Mouse (Mus musculus) layer of hippocampus, postnatal 36 days (tissue): ENCODE data around the gene Ccr2. TPM values are rescaled to one million over a fixed set of nuclear protein-coding genes. Genes with fewer than 3 reads are reported as not detected.
A peak's percentile ranks its signal among the peaks of the same experiment; 100 is the strongest.
"Not testable (repeated sequence)": the region's sequence is repeated elsewhere in the genome, so short reads cannot be mapped to it uniquely, and the experiment has no call there.

Experiments
- DNase-seq, 2 experiments: peaks; one replicate each; pipeline ENCODE4 v3.0.0; 2022
- total RNA-seq, 2 experiments: library from RNA; stranded (reverse); gene quantifications; 2 replicates each; pipeline ENCODE4 v1.2.3; 2021

Ccr2 gene
- total RNA-seq, 2 experiments from 2014 or later: 0.12 to 0.30 TPM

DNA sequence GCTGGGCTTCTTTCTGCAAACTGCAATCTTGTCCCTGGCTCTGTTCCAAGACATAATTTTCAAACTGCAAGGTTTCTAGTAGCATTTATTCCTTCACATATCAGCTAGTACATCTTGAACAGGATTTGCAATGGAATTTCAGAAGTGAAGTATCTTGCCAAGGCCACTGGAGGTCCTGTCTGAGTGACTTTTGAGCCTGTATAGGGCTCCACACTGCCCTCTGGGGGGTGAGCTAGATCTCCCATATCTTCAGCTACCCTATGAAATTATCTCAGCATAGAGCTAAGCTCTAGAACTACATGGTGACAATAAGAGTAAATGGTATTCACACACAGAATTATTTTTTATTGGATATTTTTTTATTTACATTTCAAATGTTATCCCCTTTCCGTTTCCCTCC, 16.7 kb downstream of the Ccr2 start:
- no peak for DNase-seq

DNA sequence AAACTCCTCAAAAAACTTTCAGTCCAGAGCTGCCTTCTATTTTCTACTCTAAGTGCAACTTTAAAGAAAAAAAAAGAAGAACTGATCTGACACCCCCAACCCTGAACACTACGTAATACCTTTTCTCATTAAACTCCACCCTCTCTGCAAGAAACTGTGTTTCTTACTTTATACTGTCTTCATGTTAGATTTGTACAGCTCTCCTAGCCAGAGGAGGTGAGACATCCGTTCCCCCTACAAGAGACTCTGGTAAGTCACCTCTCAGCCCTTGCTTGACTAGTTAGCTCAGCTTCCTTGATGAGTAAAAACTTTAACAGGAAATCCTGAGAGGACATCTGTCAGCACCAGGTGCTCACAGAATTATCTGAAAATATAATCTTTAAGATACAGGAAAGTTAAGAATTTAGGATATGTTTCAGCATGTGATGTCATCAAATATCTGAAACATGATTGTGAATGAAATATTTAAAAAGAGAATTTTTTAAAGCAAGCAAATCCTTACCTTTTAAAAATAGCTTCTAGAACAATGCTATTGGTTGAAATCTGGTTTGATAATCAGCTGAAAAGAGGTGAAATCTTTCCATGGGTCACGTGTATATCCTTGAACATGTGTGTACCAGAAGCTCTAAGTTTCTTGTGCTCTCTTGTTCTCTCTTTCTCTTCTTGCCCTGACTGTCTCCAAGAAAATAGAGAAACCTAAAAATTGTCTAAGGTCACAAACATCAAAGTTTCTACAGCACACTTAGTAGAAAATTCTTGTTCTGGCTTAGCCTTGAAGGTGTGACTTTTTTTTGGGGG, 19.8 kb downstream of the Ccr2 start, which contains the start of gene Ccr5:
Gene Ccr5 (plus strand): TSS at position 157 of the 798 bp plus-strand sequence.
- DNase-seq: no peak

GRCm38 (mm10) chr9:124125576-124125975, 23.8 kb downstream of the Ccr2 start:
- no peak for DNase-seq

- no peak for DNase-seq
Measured at GRCm38 (mm10) chr9:124126373-124126772, 24.6 kb downstream of the Ccr2 start.

DNA sequence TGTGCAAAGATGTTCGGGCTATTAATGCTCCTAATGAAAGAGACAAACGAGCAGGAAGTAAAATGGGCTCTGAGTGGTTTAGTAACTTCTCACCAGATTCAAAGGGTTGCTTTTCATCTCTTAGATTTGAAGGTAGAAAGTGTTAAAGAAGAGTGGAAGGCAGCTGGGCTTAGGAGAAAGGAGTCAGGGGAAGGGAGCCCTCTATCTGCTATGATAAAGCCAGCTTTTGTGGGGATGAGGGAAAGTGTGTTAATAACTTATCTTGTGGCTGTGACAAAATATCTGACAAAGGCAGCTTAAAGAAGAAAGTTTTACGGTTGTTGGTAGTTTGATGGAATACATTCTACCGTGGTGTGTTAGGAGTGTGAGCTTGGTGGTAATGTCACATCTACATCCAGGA, 25.7 kb downstream of the Ccr2 start:
- no peak for DNase-seq

DNA sequence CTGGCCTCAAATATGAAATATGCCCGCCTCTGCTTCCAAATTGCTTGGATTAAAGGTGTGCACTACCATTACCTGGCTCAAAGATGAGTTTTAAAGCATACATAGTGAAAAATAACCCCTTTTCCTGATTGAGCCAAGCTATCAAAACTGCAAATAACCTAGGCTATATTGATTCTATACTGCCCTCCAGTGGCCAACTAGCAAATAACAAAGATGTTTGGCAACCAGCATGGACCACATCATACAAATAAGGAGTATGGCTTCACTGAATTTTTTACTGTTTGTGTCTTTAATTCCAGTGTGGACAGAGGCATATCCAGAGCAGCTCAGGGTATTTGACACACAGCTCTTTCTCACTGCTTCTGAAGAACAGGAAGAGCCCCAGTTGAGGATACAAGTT, 26.6 kb downstream of the Ccr2 start:
- DNase-seq: peak in 1 of 2 experiments; percentile 18

- DNase-seq: not testable (repeated sequence)
Measured at GRCm38 (mm10) chr9:124132899-124133298, 31.1 kb downstream of the Ccr2 start.

GRCm38 (mm10) chr9:124134919-124135318, 33.2 kb downstream of the Ccr2 start:
- DNase-seq: not testable (repeated sequence)

- DNase-seq: no peak
Measured at GRCm38 (mm10) chr9:124137619-124138018, 35.9 kb downstream of the Ccr2 start.

DNA sequence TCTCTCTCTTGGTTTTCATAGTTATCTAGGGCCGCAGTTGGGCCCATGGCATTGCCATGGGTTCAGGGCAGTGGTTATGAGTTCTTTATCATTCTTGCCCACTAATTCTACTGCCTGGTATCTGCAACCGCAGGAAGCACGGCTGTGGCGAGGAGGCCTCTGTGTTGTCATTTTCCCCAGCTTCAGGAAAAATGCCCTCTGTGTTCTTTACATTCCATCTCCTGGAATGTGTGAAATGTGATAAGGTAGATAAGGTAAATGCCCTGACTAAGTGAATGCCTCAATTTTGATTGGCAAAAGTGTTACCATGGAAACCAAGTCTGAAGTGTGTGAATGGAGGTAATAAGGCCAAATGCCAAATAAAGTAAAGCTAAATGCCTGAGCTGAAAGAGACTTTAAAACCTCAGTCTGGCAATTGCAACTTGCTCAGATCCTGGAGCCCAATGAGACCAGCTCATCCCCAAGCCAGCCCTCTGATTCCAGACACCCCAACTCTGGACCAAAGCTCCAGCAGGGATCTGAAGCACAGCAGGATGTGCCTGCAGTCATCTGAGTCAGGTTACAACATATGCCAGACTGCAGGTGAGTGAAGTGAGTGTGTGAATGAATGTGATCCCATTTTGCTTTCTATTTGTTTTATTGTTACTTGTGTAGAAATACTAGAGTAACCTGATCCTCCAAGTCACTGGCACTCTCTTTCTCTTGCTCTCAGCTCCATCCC, 36.5 kb downstream of the Ccr2 start:
- no peak for DNase-seq

DNA sequence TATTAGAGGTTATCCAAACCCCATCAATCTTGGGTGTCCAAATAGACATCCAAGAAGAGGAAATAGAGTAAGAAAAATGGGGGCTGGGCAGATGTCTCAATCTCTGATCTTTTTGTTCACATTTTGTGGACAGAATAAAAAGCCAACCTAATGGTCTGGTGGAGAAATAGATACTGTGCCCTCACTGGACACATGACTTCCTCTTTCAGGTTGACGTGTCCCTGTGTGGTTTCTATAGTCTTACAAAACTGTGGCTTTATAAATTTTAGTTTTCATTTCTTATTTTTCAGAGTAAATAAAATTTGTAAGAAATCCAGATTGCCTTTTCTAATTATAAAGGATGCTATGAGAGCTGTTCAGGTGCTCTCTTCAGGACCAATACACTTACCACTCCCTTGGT, 41.9 kb downstream of the Ccr2 start:
- DNase-seq: no peak

DNA sequence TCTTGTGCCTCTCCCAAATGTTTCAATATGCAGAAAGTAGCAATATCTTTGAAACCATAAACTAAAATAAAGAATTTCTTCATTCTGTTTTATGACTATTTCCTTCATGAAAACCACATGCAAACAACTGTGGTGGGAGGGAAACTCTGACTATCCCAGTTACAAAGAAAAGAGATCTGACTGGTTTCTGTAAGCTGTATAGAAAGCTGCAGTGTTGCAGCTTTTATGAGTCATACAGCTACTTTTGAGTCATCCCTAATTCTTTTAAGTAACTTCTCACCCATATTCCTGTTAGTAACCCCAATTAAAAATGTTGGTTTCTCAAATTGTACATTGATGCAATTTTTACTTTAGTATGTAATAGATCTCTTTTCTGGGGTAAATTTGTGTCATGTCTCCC, 44.6 kb downstream of the Ccr2 start:
- no peak for DNase-seq

Other genes with a start within 250 kb of the Ccr2 start
- not detected for gene Xcr1, start 239.9 kb upstream of the Ccr2 start, total RNA-seq
- gene Ccr1, start 133.3 kb upstream of the Ccr2 start, total RNA-seq: under 1 TPM; 0.18 to 0.22 TPM
- not detected for gene Ccr1l1, start 123.5 kb upstream of the Ccr2 start, total RNA-seq
- not detected for gene Ccr3, start 80.0 kb upstream of the Ccr2 start, total RNA-seq
- 10 to 100 TPM in 1 of 2 experiments, 1 to 10 TPM in 1; 8.1 to 12.1 TPM for gene Ccr5, start 19.6 kb downstream of the Ccr2 start, total RNA-seq
- 10 to 100 TPM; 18.3 to 19.9 TPM for gene 2010315B03Rik, start 210.7 kb downstream of the Ccr2 start, total RNA-seq